Mouse (Mus musculus) spleen, postnatal 10 days (tissue): ENCODE data around the gene Tmem87a.

Experiments used
- DNase-seq, 2 experiments: peaks; one replicate each; pipeline ENCODE4 v3.0.0; 2021 to 2022; ENCODE audit warnings: low spot score in 2 of 2

The Tmem87a gene

GRCm38 (mm10) chr2:120366501-120366900, 37.4 kb downstream of the Tmem87a start:
- no peak for DNase-seq

- DNase-seq, result no peak
Observed at GRCm38 (mm10) chr2:120360425-120360824, 43.5 kb downstream of the Tmem87a start.

- peak; percentile 81 to 94 for DNase-seq
Observed at GRCm38 (mm10) chr2:120352682-120353646, 50.9 kb downstream of the Tmem87a start, which contains the start of gene Vps39. TSS of gene Vps39 (minus strand) at chr2:120353137.

GRCm38 (mm10) chr2:120351321-120351720, 52.6 kb downstream of the Tmem87a start:
- no peak for DNase-seq

GRCm38 (mm10) chr2:120348120-120348519, 55.8 kb downstream of the Tmem87a start:
- no peak for DNase-seq

- DNase-seq, result no peak
Observed at GRCm38 (mm10) chr2:120341741-120342140, 62.2 kb downstream of the Tmem87a start.

GRCm38 (mm10) chr2:120337886-120338285, 66.0 kb downstream of the Tmem87a start:
- DNase-seq, result no peak

- no peak for DNase-seq
Observed at GRCm38 (mm10) chr2:120331575-120331974, 72.3 kb downstream of the Tmem87a start.

- DNase-seq, result no peak
Observed at GRCm38 (mm10) chr2:120315077-120315476, 88.8 kb downstream of the Tmem87a start.

- DNase-seq, result no peak
Observed at GRCm38 (mm10) chr2:120314487-120314886, 89.4 kb downstream of the Tmem87a start.

GRCm38 (mm10) chr2:120313976-120314375, 89.9 kb downstream of the Tmem87a start, which contains the start of gene Pla2g4f:
TSS of gene Pla2g4f (minus strand) at chr2:120314165.
- DNase-seq, result no peak

- DNase-seq, result no peak
Observed at GRCm38 (mm10) chr2:120312276-120312825, 91.6 kb downstream of the Tmem87a start.
